Mouse (Mus musculus) right cerebral cortex, postnatal 4 days (tissue): ENCODE measurements around the gene Sema3b.
A peak's percentile ranks its signal among the peaks of the same experiment; 100 is the strongest.

ENCODE experiments used
- DNase-seq: peaks from one replicate; pipeline ENCODE4 v3.0.0-alpha.2; 2022

The Sema3b gene

DNA sequence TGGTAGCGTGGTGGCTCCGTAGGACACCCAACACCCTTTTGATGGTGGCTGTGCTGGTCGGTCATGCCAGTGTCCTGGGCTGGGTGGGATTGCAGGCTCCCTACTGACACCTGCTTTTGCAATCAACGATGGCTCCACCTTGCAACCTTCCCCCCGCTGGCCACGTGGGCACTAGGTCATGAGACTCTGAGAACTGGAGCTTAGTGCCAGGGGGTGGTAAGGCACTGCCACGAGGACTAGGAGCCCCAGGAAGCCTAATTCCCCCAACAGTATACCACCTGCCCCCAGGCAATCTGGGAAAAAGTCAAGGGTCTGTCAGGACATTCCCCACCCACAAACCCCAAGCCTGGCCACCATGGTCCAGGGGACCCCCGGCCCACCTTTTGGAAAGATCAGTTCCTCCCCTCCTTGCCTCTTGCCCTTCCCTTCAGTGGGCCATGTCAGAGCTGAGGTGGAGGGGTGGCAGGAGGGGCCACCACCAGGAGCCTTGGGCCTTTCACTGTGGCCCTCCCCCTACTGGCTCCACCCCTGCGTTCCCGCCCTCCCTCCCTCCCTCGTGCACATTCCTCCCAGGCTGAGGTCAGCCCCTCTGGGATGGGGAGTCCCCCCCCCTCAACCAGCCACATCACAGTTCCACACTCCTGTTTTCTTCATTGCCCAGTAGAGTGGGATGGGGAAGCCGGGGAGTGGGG lies at the start of gene Sema3b:
Gene Sema3b (minus strand): TSS at position 489 of the 692 bp plus-strand sequence.
- no peak for DNase-seq

DNA sequence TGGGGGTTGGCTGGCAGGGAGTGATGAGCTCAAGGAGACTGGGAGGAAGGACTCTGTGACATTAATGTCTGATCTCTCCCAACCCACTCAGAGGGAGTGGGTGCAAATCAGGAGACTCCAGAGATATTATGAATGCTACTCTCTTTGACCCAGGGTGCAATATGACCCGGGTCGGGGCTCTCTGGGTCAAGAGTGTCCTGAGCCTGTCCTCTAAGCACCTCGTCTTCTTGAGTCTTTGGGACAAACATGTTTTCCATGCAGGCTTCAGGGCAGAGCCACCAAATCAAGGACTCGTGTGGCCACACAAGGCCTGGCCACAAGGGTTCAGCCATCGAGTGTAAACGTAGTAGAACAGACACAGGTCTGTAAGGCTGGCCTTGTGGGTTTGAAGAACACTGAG lies 49.1 kb upstream of the Sema3b start:
- no peak for DNase-seq

DNA sequence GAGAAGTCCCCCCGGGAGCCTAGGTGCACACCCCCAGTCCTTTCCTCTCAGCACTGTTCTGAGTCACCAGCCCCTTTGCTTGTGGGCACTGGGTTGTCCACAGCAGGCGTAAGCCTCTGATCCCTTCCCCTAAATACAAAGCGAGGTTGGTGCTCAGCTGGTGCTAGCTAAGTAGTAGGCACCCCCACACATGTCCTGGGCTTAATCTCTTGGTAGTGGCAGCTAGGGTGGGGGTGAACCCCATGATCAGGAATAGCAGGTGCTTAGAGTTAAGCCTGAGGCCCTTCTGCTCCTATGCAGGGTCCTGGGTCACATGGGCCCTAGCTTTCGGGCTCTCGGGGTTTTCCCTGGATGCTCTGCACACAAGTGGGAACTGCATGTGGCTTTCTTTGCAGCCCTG lies 48.1 kb upstream of the Sema3b start:
- no peak for DNase-seq

DNA sequence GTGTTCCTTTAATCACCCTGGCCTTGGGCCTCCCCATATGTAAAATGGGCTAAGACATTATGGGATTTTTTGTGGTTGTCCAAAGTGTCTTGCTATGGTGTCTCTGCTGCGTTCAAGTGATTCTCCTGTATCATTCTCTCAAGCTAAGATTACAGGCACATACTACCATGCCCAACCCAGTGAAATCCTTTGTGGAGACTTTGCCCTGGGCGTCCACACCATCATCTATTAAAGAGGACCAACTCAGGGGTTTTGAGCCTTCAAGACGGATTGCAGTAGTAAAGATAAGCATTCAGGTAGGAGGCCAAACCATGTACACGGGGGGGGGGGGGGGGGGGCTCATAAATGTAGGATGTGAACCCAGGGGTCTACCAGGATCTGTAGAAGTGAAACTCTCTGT lies 45.6 kb upstream of the Sema3b start:
- no peak for DNase-seq

DNA sequence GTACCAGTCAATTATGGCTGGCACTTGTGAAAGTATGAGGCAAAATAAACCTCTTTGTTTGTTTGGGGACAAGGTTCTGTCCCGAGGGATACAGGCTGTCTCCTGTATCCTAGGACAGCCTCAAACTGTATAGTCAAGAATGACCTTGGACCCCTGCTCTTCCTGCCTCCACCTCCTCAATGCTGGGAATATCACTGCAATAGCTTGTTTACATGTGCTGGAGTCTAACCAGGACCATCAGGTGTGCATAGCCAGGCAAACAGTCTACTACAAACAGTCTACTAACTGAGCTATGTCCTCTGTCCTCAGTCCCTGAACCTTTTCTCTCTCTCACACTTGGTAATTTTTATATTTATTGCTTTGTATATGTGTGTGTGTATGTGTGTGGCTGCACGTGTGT lies 44.4 kb upstream of the Sema3b start:
- no peak for DNase-seq

DNA sequence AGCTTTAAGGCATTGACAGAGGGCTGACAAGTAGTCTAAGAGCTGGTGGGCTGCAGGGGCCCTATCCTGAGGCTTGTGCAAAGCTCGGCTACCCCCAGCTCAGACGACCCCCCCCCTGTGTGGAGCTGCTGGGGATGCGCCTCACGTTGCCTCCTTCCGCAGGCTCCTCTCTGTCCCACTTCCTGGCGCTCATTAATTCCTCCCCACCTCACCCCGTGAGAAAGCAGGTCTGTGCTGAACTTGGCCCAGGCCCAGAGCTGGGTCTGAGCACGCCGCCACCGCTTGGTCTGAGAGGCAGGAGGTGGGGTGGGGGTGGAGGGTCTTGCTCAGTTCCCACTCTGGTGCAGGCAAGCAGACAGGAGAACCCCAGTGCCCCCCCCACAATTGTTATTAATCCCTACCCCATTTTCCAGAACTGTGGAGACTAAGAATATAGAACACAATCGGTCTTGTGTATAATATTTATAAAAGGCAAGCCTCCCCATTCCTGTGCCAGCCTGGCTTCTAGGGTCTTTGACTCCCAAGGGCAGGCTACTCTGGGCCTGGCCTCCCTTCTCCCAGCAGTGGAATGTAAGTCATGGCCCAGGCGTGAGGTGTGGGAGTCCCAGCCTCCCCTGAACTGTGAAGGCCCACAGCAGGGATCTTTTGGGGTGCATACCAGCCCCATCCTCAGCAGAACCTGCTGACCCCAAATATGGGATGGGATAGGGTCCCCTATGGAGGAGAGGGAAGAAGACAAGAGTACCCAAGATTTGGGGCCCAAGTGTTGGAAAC lies 41.9 kb upstream of the Sema3b start:
- peak; percentile 67 for DNase-seq

DNA sequence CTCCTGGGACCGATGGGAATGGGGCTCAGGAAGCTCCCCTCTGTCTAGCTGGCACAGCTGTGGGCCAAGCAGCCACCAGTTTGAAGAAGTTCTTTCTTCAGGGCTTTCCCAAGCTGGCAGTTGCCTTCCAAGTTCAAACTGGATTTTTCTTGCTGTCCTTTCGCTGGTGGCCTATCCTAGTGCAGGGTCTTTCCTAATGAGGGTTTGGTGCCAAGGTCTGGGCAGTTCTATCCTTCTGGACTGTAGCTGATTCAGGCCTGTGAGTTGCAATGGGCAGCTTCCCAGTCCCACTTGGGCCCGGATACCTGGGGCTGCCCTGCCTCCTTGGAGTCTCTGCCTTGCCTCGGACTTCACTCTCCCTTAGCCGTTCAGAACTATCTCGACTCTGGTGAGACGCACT lies 41.2 kb upstream of the Sema3b start:
- DNase-seq, result no peak

DNA sequence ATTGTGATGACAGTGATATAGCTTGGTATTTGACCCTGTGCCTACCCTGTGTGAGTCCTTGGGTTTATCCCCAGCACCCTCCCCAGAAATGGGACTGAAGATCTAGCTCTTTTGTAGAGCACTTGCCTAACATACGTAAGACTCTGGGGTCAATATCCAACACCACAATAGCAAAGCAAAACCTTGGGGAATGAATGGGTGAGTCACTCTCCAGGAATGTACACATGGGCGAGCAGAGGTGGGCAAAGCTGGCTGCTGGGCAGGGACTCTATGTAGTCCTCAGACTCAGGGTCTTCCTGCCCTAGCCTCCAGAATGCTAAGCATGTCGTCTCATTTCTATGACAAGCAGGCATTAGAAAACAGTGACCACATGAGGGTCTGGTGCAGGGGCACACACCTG lies 39.7 kb upstream of the Sema3b start:
- no peak for DNase-seq

DNA sequence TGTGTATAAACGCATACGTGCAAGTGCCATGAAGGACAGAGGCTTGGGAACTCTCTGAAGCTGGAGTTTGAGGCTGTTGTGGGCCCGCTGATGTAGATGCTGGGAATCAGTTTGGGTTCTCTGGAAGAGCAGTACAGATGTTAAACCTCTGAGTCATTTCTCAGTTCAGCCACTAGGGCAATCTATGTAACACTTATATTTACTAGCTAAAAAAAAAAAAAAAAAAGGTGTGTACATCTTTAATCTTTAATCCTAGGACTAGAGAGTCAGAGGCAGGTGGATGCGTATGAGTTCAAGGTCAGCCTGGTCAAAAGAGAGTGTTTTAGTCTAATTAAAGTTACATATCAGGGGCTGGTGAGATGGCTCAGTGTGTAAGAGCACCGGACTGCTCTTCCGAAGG lies 37.9 kb upstream of the Sema3b start:
- no peak for DNase-seq

DNA sequence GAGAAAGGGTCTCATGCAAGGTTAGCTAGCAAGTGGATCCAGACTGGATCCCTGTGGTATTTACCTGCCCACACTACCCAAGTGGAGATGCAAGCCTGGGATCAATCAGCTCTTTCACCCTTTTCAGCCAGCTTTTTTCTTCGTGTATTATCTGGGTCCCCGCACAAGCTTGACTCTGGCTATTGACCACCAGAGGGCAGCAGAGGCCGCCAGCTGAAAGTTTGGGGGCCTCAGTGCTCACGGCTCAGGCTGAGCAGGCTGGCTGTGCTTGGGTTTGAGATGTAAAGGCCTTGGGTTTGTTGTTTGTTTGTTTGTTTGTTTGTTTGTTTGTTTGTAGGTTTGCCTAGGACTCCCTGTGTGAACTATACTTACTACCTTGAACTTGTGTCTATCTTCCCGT lies 36.5 kb upstream of the Sema3b start:
- DNase-seq, result peak; percentile 83

DNA sequence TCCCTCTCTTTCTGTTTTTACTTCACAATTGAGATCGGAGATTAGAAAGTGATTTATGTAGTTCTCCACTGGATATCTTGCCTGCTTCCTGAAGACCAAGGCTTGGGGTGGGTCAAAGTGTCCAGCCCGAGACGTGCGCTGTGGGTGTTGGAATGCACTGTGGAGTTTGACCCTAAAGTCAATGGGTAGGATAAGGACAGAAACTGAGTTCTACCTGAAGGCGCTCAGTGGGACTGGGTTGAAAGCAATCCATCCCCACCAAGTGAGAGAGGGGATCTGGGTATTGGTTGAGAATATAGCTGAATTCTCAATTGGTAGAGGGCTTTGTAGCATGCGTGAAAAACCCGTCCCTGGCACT lies 36.1 kb upstream of the Sema3b start:
- no peak for DNase-seq

DNA sequence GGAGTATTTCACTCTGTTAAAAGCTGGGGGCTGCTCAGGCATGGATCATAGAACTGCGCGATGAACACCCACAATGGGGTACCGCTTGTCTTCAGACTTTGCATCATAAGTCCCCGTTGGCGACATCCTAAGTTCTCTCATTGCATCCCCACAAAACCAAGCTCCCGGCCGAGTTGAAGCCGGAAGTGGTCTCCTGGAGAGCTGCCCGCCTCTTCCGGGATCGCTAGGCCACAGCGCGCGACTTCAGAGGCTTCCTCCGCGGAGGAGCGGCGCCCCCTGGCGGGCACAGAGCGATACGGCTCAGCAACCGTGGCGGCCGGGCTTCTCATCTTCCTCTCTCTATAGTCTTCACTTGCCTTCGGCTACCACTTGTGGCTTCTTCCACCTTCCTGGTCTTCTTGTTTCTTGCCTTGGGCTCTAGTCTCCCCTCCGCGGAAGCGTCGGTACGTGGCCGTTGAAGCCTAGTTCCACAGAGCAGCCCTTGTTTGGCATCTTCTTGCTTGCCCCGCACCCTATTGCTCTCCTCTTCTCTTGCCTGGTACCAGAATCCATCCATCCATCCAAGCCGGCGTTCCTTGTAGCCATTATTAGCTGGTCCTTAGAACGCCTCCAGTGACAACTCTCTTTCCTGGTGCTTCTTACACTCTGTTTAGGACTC lies 35.6 kb upstream of the Sema3b start:
- DNase-seq, result peak; percentile 97

DNA sequence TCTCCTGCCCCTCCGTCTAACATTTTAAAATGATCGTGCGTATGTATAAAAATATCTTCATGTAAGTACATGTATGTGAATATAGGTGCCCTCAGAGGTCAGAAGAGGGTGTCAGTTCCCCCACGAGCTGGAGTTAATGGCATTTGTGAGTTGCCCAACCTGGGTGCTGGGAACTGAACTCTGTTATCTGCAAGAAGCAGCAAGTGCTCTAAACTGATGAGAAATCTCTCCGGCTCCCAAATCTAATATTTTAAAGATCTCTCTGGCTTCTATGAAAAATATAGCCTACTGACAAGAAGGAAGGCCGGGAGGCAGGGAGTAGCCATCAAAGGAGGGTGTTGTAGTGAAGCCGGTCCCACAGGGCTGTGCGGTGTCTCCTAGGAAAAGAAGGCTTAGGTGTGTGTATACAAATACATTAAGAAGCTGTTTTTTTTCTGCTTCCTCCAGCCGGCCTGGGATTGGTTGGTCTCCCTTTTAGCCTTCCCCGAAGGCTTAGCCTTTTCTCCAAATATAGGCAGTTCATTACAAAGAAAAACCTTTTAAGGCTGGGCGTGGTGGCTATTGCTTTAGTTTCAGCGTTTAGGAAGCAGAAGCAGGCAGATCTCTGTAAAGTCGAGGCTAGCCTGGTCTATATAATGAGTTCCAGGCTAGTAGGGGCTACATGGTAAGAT lies 34.6 kb upstream of the Sema3b start:
- no peak for DNase-seq

DNA sequence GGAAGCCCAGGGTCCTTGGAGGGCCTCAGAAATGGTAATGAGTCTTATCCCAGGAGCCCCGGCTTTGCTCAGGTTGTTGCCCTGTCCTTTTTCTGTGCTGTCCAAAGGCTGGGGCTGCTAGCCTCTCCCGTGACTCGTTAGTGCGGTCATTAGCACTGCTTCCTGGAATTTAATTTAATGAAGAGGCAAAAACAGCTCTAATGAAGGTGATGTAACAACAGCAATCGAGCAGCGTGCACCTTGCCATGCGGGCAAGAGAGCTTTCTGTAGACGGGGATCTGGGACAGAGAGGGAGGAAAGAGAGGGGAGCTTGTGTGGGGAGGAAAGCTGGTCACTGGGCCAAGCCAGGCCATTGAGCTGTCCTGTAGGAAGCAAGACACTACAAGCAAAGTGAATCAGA lies 32.6 kb upstream of the Sema3b start:
- DNase-seq, result no peak

DNA sequence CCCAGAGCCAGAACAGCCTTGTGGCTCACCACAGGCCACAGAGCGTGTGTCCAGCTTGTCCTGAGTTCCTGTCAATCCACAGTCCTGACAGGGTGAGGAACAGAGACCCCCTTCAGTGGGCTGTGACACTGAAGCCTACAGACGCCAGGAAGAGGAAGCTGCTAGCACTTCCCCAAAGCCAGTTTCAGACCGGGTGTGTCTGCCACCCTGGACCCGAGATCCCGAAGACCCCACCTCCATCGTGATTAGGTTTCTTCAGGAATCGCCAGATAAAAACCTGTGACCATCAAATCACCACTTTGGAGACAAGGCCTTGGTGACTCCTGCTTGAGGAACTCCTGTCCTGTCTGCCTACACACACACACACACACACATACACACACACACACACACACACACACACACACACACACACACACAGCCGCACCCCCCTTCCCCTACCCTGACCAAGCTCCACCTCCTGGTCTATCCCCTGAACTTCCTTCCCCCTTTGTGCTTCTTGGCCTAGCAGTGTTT lies 31.3 kb upstream of the Sema3b start:
- no peak for DNase-seq

DNA sequence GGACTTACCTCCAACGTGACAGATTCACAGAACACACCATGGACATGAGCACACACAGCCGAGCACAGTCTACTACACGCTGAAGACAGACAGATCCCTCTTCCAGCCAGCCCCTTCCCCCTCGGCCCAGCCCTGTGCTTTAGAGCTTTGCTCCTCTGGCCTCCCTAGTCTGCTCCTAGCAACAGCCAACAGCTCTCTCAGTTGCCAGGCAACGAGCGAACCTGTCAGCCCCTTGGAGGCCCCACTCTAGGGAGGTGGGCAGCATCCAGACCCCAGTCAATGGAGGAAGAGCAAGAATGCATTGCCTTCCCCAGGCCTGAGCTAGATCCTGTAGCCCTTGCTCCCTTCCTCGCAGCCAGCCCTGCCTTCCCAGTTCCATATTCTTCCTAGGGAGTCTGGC lies 28.0 kb upstream of the Sema3b start:
- no peak for DNase-seq

DNA sequence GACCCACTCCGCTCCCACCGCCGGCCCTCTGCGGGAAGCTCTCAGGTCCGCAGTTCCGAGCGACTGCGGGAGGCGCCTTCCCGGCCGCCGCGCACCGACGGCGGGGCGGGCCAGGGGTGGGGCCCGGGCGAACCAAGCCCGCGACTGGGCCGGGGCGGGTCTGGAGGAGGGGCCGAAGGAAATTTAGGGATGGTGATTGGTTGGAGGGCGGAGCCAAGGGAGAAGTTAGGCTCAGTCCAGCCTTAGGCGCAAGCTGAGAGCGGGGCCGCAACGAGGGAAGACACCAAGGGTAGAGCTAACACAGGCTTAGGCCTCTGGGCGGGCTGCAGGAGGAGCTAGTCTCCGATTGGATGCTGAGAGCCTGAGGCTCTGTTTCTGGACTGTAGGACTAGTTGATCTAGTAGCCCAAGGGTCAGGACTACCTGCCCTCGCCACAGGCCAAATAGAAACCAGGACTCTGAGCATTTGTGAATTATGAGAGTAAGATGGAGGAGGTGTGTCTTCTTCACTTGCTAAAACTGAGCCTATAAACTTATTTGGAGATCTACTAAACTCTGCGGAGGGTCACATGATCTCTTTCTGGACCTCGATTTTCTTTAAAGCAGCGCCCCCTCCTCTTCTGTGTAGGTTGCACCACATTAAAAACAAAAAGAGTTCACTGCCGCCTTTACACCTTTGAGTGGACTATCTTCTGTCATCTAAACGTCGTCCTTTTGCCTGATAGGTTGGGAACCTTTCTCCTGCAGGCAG lies 26.4 kb upstream of the Sema3b start, which contains the start of gene Gnai2:
Gene Gnai2 (minus strand): TSS at position 89 of the 750 bp plus-strand sequence.
- peak; percentile 82 for DNase-seq

DNA sequence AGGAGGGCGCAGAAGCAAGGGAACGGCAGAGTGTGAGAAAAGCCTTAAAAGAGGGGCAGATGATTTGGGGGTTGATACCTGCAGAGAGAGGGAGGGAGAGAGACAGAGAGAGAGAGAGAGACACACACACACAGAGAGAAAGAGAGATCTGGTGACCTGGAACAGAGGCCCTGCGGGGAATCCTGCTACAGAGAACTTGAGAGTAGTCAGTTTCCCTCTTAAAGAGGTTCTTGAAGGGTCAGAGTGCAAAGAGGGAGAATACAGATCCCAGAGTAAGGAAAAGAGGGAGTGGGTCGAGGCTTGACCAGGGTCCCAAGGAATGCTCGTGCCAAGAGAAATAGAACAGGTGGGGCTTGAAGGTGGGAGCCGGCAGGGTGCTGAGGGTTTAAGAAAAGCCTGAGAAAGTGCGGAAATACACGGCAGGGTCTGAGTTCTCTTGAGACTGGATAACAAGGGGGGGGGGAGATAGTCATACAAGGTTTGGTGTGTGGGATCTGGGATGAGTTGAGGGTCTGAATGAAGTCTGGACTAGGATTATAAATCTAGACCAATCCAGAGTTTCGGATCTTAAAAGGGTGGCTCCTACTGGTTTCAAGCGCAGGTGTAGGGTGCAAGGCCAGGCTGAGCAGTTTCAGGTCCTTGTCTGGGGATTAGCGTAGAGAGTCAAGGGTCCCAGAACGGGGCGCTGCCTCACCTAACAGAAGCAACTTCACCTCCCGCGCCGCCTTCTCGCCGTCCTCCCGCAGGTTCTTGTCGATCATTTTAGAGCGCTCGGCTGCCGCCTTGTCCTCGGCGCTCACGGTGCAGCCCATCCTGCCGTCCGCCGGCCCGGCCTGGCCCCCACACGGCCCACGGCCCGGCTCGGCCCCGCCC lies 25.6 kb upstream of the Sema3b start:
- no peak for DNase-seq

DNA sequence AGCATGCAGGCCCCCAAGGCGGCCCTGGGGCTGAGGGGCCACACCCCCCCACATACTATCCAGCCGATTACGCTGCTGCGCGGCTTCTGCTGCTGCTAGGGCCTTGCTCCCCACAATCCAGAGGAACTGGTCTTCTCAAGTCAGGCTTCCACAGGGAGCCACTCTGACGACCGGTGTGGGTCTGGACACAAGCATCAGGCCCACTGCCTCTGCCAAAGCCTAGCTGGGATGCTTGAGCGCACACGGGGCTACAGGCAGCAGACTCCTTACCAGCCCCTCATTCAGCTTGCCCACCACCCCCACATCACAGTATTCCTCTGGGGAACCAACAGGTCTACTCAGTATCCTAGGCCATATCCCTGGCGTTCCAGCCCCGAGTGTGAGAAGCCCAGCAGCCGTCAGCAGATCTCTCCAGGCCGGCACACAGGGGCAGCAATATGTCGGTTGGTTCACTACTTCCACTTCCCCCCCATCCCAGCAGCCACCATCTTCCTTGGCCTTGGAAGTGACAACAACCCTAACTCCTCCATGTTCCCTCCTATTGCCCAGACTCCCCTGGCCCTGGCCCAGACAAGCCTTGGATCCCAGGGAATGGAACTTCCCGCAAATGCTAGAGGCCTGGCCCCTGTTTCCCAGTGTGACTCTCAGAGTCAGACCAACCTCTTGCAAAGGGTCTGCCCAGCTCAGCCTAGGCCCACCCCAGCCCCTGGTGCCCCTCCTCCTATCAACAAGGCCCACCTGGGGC lies 24.8 kb upstream of the Sema3b start:
- peak; percentile 40 for DNase-seq

DNA sequence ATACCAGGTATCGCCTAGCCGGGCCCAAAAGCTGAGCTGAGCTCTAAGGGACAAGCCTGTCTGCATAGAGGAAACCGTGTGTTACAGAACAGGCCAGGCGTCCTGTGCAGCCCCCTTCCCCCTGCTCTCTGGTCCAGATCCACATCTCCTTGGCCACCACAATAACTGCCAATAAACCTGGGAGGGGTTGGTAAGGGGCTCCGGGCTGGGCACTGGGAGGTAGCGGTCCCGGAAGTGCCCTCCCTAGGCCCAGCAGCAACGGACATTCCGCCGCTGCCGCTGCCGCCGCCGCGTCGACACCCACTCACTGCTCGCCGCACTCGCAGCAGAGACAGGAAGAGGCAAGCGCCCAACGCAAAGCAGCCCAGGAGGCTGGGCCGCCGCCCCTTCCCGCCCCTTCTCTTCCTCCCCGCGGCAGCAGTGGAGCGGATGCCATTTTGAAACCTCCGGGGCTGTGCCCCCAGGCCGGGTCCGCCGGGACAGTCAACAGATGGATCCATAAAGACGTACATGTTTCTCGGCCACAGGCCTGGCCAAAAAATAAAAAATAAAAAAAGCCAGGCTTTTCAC lies 24.1 kb upstream of the Sema3b start:
- peak; percentile 73 for DNase-seq
